Mouse (Mus musculus): ENCODE data around the gene Elavl3.
A peak's percentile ranks its signal among the peaks of the same experiment; 100 is the strongest.

Elavl3 gene

DNA sequence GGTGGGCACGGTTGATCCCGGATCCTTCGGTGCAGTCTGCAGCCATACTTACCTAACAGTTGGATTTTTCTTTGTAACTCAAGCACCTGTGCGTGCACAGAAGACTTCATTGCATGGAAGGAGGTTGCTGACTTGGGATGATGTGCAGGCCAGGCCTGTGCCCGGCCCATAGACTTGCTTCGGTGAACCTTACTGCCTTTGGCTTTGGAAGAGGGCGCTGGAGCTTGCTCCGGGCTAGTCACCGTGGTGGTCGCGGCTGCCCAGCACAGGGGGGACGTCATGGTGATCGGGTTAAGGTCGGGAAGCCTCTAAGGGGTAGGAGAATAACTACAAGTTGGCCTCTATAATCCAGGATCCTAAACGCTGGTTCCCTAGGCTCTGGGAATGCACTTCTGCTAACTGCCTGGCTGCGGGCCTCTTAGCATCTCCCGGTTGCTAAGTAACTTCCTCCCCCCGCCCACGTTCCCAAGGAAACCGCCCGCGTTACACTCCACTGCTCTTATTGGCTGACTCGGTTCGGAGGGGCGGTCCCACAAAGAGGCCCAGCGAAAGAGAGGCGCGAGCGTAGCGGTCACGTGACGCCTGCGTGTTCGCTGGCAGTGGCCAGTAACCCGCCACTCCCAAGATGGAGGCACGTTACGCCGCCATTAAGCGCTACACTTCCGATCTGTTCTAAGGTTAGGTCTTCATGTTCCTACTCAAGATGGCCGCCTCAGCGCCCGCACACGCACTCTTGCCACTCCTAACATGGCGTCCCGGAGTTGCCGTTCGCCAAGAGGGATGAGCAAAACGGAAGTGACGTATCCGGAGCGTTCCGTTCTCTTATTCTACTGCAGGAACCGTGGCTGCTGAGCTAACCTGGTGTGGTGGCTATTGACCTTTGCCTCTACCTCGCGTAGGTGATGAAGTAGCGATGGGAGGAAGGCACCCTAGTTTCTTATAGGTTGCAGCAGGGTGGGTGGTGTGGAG, 49.3 kb downstream of the Elavl3 start, which contains the start of the genes Ccdc151 and Prkcsh:
TSS of gene Ccdc151 (minus strand) at position 441 of the 969 bp plus-strand sequence.
TSS of gene Prkcsh (plus strand) at position 613 of the 969 bp plus-strand sequence.
- DNase-seq: peak; percentile 98 to 99

DNA sequence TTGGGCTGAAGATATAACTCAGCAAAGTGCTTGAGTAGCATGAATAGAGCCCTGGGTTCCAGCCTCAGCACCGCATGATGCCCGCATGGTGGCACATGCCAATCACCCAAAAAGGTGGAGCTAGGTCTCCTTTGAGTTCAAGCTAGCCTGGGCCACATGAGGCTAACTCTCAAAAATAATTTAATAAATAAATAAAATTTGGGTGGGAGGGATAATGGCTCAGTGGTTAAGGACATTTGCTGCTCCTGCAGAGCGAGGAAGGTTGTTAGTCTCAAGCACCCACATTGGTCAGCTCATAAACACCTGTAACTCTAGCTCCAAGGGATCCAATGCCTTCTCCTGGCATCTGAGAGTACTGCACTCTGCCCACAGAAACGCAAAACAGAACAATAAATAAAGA, 50.2 kb downstream of the Elavl3 start:
- no peak for DNase-seq

DNA sequence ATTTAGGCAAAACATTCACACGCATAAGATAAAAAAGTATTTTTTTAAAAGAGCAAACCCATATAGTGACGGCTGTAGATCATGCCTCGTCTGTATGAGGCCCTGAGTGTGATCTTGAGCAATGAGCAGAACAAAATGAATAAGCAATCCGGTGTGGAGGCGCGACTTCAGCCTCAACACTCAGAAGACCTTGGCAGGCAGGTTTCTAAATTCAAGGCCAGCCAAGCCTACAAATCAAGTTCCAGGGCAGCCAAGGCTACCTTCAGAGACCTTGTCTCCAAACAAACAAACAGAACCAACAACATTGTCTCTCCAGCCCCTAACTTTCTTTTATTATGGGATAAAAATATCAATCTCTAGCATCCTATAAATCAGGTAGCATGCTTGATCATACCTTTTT, 51.5 kb downstream of the Elavl3 start:
- no peak for DNase-seq

DNA sequence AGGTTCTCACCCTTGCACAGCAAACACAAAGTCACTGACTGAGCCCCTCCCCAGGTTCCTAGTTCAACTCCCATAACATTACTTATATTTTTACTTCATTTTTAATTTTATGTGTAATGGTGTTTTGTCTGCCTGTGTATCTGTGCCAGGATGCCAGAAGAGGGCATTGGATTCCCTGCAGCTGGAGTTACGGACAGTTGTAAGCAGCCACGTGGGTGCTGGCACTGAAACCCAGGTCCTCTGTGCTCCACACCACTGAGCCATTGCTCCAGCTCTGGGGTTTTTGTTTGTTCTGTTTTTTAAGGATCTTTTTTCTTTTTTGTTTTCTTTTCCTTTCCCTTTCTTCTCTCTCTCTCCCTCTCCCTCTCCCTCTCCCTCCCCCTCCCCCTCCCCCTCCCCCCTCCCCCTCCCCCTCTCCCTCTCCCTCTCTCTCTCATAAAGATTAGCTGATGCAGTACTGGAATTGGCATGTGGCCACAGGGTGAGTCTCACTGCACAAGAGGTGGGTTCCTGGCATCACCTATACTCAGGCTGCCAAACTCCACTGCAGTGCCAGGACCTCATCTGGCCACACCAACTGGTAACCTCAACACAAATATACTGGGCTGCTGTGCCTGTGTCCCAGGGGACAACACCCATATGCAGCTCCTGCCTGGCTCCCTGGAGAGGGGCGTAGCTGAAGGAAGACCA, 55.5 kb downstream of the Elavl3 start:
- no peak for DNase-seq

DNA sequence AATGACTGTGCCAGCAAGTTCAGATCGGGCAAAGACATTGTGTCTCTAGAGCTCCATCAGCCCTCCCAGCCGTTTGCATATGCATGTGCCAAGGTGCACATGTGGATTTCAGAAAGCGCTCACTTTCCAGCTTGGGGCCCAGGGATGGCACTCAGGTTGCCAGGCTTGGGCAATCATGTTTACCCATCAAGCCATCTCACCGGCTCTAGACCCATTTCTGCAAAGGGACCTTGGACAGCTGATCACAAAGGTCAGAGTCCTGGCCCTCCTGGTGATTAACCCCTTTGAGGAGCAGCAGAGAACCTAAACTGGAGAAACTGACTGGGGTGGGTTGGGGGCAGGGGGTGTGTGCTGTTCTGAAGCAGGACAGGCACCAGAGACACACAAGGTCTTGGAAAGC, 59.6 kb downstream of the Elavl3 start:
- DNase-seq: no peak

GRCm38 (mm10) chr9:21989230-21990110, 62.4 kb downstream of the Elavl3 start, which contains the start of gene Rgl3:
Rgl3 (minus strand) TSS chr9:21989446.
- peak; percentile 76 to 83 for DNase-seq

DNA sequence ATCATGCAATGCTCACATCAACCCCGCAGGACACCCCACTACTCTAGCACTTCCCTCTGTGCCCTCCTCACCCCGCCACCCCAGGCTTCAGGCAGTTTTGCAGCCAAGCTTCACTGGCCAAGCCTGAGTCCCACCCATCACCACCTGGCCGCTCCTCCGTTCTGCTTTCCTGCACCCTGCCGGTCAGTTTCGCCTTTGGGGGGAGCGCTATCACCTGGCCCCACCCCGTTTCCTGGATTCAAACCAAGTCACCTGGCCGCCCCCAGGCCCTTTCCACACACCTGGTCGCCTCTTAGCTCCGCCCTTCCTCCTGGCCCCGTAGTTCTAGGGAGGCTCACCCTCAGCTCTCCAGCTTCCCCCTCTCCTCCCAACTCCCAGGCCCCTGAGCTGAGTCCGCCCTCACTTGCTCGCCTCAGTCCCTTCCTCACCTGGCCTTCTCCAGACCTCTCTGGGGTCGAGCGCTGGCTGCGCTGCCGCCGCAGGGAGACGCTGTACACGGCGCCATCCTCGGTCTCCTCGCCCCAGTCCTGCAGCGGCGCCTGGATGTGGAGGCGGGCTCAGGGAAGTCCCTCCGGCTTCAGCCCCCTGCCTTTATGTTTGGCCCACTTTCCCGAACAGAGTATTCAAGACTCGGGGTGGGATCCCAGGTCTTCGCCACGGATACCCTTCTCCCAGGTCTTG, 63.3 kb downstream of the Elavl3 start:
- DNase-seq: peak; percentile 65 to 73

GRCm38 (mm10) chr9:21987592-21988342, 64.1 kb downstream of the Elavl3 start:
- peak; percentile 73 to 76 for DNase-seq

GRCm38 (mm10) chr9:21983911-21984310, 67.9 kb downstream of the Elavl3 start:
- DNase-seq: no peak

DNA sequence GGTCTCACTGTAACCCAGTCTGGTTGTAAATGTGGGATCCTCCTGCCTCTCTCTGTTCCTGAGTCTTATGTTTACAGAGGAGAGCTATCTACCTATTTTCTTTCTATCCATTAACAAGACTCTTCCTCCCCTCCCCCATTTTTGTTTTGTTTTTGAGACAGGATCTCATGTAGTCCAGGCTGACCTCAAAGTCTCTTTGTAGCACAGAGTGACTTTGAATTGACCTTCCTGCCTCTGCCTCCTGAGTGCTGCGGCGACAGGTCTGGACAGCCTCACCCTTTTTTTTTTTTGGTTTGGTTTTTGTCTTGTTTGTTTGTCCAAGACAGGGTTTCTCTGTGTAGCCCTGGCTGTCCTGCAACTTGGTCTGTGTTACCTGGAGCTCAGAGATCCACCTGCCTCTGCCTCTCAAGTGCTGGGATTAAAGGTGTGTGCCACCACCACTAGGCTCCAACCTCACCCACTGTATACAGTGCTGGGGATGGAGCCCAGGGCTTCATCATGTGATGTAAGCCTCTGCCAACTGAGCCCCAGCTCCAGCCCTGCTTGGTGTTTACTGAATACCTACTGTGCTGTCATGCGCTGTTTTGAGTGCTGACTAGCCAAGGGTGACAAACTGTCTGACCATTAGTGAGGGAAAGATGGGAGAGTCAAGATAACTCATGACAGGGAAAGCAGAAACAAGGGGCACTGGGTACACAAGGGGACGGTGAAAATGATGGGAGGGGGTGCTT, 73.3 kb downstream of the Elavl3 start:
- DNase-seq: no peak

DNA sequence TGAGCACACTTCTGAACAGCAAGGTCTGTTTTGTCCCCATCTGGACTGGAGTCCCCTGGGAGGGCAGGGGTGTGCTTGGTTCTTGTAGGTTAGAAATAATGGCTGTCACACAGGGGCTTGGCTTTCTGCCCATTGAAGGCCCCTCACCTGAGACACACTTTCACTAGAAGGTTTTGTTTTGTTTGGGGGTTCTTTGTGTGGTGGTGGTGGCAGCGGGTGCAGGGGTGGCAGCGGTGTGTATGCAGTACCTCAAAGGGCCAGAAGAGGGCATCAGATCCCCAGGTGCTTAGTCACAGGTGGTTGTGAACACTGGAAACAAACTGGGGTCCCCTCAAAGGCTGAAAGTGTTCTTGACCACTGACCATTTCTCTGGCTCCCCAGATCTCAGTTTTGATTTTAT, 73.9 kb downstream of the Elavl3 start:
- DNase-seq: peak; percentile 62 to 67

DNA sequence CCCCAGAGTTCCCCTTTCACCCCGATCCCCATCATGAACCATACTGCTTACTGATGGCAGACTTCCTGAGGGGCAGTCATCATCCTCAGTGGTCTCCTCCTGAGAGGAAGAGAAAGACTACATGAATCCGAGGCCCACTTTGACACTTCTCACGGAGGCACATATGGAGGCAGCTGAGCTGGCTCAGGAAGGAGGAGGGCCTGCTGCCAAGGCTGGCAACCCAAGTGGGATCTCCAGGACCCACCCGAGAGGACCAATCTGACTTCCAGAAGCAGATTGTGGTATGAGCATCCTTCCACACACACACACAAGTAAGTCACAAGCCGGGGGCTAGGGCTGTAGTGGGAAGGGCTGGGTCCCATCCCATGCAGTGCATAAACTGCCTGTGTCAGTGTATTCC, 74.5 kb downstream of the Elavl3 start:
- peak; percentile 31 to 35 for DNase-seq

GRCm38 (mm10) chr9:21976626-21977175, 75.1 kb downstream of the Elavl3 start:
- no peak for DNase-seq

GRCm38 (mm10) chr9:21969304-21969703, 82.5 kb downstream of the Elavl3 start:
- no peak for DNase-seq

DNA sequence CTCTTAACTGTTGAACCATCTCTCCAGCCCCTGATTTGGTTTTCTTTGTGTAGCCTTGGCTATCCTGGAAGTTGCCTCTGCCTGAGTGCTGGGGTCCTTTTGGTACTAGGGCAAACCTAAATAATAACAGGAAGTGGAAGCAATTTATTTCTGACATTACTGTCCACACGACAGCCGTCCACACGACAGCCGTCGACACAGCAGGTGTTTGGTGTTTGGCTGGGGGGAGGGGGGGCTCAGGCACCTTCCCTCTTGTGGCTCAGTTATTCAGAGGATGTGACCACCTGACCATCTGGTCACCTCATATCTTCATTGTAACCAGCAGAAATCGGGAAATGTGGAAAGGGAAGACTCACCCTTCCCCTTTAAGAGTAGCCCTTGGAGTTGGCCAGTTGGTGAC, 82.9 kb downstream of the Elavl3 start:
- no peak for DNase-seq

Measured in cerebellum, postnatal 36 days (tissue).